Mouse (Mus musculus): Measurements from ENCODE around the gene Slc35f2.
A peak's percentile ranks its signal among the peaks of the same experiment; 100 is the strongest.

Gene Slc35f2

DNA sequence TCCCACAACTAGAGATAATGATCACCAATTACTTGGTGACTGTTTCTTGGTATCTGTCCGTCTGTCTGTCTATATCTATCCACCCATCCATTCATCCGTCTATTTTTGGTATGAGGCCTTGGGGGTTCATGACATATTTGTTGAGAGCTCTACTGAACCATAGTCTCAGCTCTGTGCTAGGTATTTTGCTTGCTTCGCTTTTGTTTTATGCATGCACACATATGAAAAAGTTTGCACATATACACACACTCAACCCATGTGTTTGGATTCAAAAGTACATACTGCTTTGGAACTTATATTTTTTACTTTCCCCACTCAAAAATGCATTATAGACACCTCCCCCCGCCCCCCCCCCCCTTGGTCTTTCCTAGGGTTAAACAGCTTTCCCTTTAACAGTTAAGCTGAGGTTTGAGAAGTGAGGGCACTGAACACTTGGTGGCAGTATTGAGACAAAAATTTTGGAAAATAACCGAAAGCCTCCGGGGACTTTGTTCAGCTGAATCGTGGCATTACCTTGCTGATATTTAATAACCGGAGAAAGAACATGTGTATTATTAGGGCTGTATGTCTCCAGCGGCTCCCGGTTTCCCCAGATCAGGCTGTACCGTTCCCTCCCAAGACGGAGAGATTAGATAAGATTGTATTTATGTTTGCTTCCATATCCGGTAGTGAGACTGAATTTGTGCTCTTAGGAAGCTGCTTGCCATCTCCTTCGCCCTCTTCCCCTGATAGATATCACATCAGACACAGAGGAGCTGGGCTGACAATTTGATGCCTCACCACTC is 57.9 kb downstream of the Slc35f2 start:
- DNase-seq = peak; percentile 53 to 55

DNA sequence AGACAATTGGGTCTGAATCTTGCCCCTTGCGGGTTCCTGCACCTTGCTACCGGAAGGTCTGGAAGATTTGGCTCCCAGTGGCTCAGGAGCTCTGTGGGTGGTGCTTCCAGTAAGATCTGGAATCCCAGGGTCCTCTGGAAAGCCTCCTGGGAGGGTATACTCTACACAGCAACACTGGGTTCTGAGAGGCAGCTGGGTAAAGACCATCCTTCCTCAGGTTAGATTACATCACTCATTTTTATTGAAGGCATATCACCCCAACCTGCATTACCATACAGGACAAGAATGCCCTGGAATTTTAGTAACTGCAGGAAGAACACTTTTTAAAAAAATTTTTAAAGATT is 58.5 kb downstream of the Slc35f2 start:
- DNase-seq = no peak

DNA sequence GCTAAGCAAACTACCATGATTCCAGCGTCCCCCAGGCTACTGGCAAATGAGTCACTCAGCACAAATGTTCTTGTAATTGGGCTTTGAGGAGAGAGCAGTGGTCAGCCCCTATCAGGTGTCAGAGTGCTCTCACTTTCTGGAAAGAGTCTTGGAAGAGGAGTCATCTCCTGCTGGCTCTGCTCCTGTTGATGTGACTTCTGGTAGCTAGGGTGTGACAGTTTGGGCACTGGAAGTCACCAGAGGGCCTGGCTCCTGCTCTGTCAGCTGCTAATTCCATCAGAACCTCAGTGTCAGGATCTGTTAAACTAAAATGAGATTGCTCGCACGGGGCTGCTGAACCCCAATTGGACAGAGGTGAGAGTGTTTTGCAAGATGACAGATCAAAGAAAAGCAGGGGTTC is 63.7 kb downstream of the Slc35f2 start:
- no peak for DNase-seq

- DNase-seq = no peak
These were observed 64.6 kb downstream of the Slc35f2 start for GRCm38 (mm10) chr9:53835976-53836375.

DNA sequence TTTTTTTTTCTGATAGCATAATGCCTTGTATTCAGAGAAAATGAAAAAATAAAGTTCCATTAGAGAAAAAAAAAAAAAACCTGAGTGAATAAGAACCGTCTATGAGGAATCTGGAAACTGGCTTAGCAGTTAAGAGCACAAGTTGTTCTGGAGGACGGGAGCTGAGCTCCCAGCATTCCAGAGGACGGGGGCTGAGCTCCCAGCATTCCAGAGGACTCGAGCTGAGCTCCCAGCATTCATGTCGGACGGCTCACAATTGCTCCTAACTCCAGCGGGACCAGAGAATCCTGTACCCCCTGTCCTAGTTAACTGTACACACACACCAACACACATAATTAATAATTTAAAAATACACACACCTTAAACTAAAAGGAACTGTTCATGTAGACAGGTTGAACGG is 67.5 kb downstream of the Slc35f2 start:
- no peak for DNase-seq

GRCm38 (mm10) chr9:53848548-53848947 is 77.2 kb downstream of the Slc35f2 start:
- DNase-seq = no peak

DNA sequence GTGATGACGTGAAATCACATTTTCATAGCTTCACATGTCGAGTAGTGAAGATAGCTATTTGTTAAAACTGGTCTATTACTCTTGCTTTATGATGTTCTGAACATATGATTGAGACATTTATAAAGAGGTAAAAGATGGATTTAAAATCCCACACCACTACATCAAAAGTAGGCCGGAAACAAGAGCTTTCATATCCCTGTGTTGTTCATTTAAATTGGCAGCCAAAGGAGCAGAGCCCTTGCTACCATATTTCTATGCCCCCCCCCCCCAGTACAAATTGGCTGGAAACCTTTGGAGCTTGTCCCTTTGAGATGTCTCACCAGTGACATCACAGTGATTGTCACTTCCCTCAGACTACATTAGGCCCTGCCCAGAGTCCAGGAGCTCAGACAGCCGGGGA is 78.5 kb downstream of the Slc35f2 start, which contains the start of gene Sln:
Gene Sln, plus strand, starts transcription at position 301 of the 400 bp plus-strand sequence.
- no peak for DNase-seq

DNA sequence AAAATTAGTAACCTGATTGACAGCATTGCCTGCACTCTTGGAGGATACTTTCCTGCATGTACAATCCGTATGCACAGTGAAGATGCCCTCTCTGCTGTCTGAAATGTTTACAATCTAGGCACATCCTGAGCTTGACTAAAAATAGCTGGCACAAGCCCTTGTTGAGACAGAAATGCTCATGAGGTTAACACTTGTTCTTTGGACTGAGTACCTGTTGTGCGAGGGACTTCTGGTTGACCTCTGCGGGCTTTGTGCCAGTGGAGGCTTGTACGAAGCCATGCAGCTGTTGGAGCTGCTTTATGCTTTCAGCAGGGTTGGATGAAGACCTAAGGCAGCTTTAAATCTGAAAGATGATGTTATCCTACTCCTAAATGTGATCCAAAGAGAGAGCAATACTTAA is 80.8 kb downstream of the Slc35f2 start:
- no peak for DNase-seq

GRCm38 (mm10) chr9:53853672-53854071 is 82.3 kb downstream of the Slc35f2 start:
- DNase-seq = no peak

- no peak for DNase-seq
These were observed 83.2 kb downstream of the Slc35f2 start for GRCm38 (mm10) chr9:53854525-53854924.

DNA sequence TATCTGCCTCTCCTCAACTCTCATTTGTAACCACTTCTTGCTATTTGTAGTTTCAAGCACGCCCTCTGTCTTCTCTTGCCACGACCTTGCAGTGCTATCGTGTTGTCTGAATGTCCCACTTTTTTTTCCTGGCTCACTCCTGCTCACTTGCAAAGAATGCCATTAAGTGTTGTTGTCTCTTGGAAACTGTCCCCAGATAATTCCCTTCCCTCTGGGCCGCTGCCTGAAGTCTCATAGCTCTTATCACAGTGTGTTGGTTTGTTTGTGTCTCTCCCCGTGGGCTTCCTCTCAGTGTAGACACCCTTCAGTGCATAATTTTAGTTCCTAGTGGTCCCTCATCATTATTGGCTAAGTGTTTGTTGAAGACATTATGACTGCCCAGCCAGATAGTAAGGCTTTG is 86.5 kb downstream of the Slc35f2 start:
- DNase-seq = no peak

All from cerebellum, adult 18-20 months (tissue).